Mouse (Mus musculus) heart, adult 9 months (tissue): ENCODE measurements around the gene Prkcg.
A peak's percentile ranks its signal among the peaks of the same experiment; 100 is the strongest.

Experiments used
- DNase-seq, 2 experiments: peaks; one replicate each; pipeline ENCODE4 v3.0.0; 2022; ENCODE audit warnings: low spot score in 2 of 2

The Prkcg gene

DNA sequence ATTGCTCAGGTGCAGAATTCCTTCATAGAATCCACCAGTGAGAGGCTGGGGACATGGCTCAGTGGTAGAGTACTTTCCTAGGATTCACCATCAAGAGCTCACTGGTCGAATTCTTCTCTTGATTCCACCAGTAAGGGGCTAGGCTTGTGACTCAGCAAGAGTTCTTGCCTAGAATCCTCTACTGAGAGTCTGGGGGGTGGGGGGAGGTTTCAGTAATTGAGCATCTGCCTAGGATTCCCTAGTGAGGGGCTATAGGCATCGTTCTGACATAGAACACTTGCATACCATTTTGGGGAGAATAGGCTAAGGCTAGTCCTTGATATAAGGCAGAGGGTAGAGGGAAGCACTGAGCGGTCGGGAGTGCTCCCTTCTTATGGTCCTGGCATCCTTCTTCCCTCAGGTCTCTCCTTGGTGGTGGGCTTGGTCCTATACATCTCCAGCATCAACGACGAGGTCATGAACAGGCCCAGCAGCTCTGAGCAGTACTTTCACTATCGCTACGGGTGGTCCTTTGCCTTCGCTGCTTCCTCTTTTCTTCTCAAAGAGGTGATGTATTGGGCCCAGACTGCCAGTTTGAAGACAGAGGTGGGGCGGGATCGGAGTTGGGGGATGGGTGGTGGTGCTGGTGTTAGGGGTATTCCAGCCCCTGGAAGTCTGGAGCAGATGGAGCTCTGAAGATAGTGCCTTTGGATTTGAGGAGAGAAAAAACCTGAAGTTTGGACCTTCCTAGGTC lies 76.7 kb downstream of the Prkcg start:
- DNase-seq, result no peak

DNA sequence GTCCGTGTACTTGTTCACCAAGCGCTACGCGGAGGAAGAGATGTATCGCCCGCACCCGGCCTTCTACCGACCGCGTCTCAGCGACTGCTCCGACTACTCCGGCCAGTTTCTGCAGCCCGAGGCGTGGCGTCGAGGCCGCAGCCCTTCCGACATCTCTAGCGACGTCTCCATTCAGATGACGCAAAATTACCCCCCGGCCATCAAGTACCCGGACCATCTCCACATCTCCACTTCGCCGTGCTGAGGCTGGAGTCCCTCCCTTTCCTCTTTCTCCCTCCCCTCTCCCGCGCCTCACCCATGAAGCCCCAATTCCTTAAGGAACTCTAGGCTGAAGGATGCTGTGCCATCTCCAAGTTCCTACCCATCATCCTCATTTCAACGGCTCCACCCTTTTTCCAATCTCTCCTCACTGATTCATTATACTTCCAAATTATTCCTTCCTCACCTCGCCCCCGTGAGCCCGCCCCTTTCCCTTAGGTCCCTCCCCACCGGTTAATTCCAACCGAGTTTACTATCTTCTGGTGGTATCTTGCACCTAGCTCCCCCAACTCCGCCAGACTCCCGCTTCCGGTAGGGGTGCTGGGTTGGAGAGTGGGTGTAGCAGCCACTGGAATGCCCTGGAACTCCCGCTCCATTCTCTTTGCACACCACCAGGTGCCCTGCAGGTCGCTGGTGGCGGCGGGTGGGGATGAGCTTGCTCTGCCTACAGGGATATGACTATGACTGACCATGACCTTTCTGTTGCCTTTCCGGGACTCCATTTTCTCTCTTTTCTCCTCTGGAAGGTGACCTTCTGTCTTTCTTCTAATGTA lies 77.9 kb downstream of the Prkcg start:
- no peak for DNase-seq

DNA sequence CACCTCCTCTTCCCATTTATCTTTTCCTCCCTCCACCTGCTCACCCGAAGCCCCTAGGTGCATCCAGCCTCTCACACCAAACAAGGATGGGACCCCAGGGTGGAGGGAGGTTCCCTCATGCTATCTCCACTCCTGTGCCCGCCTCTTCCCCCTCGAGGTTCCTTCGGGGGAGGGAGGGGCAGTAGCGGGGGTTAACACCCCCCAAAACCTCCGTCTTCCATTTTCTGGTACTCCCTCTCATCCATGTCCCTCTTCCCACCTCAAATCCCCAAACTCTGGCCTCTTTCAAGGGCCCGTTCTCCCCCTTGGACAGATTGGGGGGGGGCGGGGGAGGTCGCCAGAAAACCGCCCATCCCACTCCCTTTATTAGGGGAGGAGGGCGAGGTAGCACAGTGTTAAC lies 78.6 kb downstream of the Prkcg start:
- no peak for DNase-seq

DNA sequence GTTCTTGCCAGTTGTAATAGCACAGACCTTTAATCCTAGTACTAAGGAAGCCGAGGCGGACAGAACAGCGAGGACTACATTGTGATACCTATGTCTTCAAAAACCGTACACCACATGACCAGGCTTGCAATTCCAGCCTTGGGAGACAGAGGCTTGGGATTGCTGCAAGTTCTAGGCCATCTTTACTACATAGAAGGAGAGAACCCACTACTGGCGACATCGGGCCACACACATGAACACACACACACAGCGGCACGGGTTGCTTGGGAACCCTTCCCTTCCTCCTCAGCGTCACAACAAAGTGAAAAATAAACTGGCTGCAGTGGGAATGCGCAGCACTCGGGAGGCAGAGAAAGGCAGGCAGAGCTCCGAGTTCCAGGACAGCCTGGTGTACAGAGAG lies 79.3 kb downstream of the Prkcg start:
- DNase-seq, result no peak

DNA sequence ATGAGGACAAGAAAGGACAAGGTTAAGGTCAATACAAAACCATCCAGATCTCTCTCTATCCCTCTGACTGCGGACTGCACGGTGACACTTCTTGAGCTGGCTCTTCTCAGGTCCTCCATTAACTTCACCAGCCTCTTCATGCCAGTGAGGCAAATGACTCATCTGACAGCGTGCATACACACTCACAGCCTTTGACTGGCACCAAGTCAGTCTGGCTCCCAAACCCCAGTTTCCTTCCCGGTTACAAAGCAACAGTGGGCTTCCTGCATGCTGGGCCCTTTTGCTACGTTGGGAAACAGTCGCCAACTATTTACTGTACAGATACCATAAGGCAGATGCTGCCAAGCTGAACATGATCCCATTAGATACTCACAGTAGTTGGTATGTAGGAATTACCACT lies 80.2 kb downstream of the Prkcg start:
- no peak for DNase-seq

DNA sequence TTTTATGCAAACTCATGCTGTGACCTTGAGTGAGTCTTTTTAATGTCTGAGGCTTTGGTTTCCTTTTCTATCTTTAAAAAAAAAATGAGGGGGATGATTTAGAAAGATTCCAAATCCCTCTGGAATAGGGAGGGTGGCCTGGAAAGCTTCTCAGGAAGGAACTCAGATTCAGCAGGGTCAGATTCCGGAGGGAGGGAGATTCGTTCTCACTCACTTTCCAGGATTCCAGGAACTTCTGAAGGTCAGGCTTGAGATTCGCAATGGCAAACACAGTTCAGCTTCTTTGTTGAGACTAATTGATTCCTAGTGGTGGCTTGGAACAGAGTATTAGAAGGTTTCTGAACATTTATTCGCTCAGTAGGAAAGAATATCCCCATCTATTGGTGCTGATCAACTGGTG lies 81.4 kb downstream of the Prkcg start:
- DNase-seq, result no peak

DNA sequence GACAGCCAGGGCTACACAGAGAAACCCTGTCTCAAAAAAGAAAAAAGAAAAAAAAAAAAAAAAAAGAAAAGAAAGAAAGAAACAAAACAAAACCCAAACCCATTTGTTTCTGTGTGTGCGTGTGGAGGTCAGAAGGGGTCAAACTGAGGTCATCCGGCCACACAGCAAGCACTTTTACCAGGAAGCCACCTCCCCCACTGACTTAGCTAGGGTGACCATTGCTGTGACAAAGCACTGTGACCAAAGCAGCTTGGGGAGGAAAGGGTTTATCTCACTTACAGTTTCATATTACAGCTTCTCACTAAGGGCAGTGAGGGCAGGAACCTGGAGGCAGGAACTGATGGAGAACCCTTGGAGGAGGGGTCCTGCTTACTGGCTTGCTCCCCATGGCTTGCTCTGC lies 83.4 kb downstream of the Prkcg start:
- DNase-seq, result no peak

DNA sequence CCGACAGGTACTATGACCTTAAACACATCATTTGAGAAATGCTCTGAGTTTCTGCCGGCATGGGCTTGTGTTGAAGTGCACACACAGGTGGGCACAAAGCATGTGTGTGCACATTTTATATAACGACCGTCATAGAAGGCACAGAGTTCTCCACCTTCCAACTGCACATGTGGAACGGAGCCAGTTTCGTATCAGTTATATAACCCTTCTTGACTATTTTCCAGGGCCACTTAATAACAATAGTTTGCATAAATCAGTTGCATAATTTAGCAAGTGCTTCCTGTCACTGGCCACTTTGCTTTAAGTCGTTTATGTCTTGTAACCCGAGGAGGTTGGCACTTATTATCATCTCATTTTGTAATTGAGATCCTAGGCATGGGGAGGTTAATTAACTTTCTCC lies 84.8 kb downstream of the Prkcg start:
- no peak for DNase-seq

DNA sequence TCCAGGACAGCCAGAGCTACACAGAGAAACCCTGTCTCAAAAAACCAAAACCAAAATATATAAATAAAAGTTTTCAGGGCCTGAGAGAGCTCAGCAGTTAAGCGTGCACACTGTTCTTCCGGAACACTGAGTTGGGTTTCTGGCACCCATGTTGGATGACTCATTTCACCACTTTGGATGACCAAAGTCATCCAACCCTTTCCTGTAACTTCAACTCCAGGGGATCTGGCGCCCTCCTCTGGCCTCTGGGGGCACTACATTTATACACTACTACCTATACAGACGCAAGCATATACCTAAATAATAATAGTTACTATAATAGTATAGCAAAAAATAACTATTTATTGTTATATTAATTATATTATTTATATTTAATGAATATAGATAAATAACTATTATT lies 87.9 kb downstream of the Prkcg start:
- DNase-seq, result peak; percentile 12 to 39
